Comparison of ENCODE assay signal across 13 mouse cellular contexts in genomic region chr2:163564646-163565045, GRCm38 (mm10). TPM values are rescaled to one million over a fixed set of nuclear protein-coding genes. Genes with fewer than 3 reads are reported as not detected.
DNase-seq lines count a peak whose midpoint lies in the region; ATAC-seq lines count a peak whose summit lies in the region.
"Had no signal": no experiment of that assay in that cellular context is flagged by ENCODE, and none has a peak within 500 bp of the region (broad histone marks: within the 10 kb centered on the region; RNA-seq: fewer than 3 reads in every experiment).

No protein-coding gene starts in this region.

- peak; percentile 50 for DNase-seq in heart, postnatal 4 days
- no peak for DNase-seq in heart, embryonic 10.5 days (ENCODE audit: low spot score)
- DNase-seq in ovary, postnatal 10 days (ENCODE audit: low spot score): peak; percentile 13
- DNase-seq in ovary, adult 18-20 months (ENCODE audit: low spot score): no peak
- peak; percentile 57 for DNase-seq in embryo, embryonic 10.5 days (ENCODE audit: low spot score)
- DNase-seq in neural tube, embryonic 11.5 days (ENCODE audit: low spot score): peak; percentile 50
- DNase-seq in cerebellum, postnatal 36 days: no peak
- DNase-seq: kidney, adult 18-20 months had no signal

- H3K4me3 ChIP-seq in heart, embryonic 10.5 days: no peak overlapping the region
- no peak overlapping the region for H3K4me3 ChIP-seq in neural tube, embryonic 11.5 days (ENCODE audit: low read depth, low read length)
- no peak overlapping the region for H3K4me3 ChIP-seq in heart, embryonic 12.5 days
- H3K4me3 ChIP-seq: left cerebral cortex, adult 2 months had no signal

- ATAC-seq in neural tube, embryonic 11.5 days (ENCODE audit: insufficient read depth, low FRiP score, low TSS enrichment): no peak
- ATAC-seq in heart, embryonic 12.5 days (ENCODE audit: insufficient number of reproducible peaks, low FRiP score): no peak

- no peak overlapping the region for H3K4me2 ChIP-seq in neural tube, embryonic 11.5 days (ENCODE audit: low read depth)
- no peak overlapping the region for H3K4me2 ChIP-seq in heart, embryonic 12.5 days

- H3K27me3 ChIP-seq in heart, embryonic 10.5 days (ENCODE audit: insufficient read depth, poor library complexity, severe bottlenecking): peaks cover 71% of the 10 kb centered on the region
- H3K27me3 ChIP-seq in neural tube, embryonic 11.5 days (ENCODE audit: control insufficient read depth, insufficient read depth, low read length): no peaks in the 10 kb centered on the region
- H3K27me3 ChIP-seq in heart, embryonic 12.5 days (replicated peaks): peaks cover 53% of the 10 kb centered on the region

- WGBS in heart, embryonic 10.5 days: 22% methylated on average over 8 of the region's 8 CpGs
- WGBS in neural tube, embryonic 11.5 days: 33% methylated on average over 8 of the region's 8 CpGs
- 23% methylated on average over 8 of the region's 8 CpGs for WGBS in heart, embryonic 12.5 days

- no peaks in the 10 kb centered on the region for H3K36me3 ChIP-seq in heart, embryonic 10.5 days
- no peaks in the 10 kb centered on the region for H3K36me3 ChIP-seq in neural tube, embryonic 11.5 days (ENCODE audit: control insufficient read depth, insufficient read depth, low read length)
- H3K36me3 ChIP-seq in heart, embryonic 12.5 days: no peaks in the 10 kb centered on the region

- no peak overlapping the region for H3K27ac ChIP-seq in heart, embryonic 10.5 days
- no peak overlapping the region for H3K27ac ChIP-seq in neural tube, embryonic 11.5 days (ENCODE audit: low read depth, low read length)
- H3K27ac ChIP-seq in heart, embryonic 12.5 days (ENCODE audit: poor library complexity, severe bottlenecking): no peak overlapping the region
- H3K27ac ChIP-seq: left cerebral cortex, adult 2 months had no signal

- H3K4me1 ChIP-seq in heart, embryonic 10.5 days: no peaks in the 10 kb centered on the region
- H3K4me1 ChIP-seq in neural tube, embryonic 11.5 days (ENCODE audit: control insufficient read depth, insufficient read depth, low read length): no peaks in the 10 kb centered on the region
- 0 out of 2 replicates have a peak, but pooled peaks cover under 1% of the 10 kb centered on the region for H3K4me1 ChIP-seq in heart, embryonic 12.5 days (replicated peaks)

- H3K9ac ChIP-seq in neural tube, embryonic 11.5 days (ENCODE audit: low read length): no peak overlapping the region
- no peak overlapping the region for H3K9ac ChIP-seq in heart, embryonic 12.5 days

- no peaks in the 10 kb centered on the region for H3K9me3 ChIP-seq in heart, embryonic 10.5 days
- no peaks in the 10 kb centered on the region for H3K9me3 ChIP-seq in neural tube, embryonic 11.5 days (ENCODE audit: control insufficient read depth, low read length)
- no peaks in the 10 kb centered on the region for H3K9me3 ChIP-seq in heart, embryonic 12.5 days (replicated peaks)

RNA-seq across cellular contexts. Expression of gene Ttpal, which starts 37.5 kb away (rescaled TPM):
- total RNA-seq in heart, postnatal 4 days (2021): 10 to 100 TPM; 13.1 to 14.0 TPM
- 27.5 and 31.8 TPM in 2 replicates for polyA plus RNA-seq in heart, embryonic 10.5 days (2016; fragmentation: Nextera tagmentation; extraction: Ambion mirVana)
- polyA plus RNA-seq in neural tube, embryonic 11.5 days (2014; fragmentation: Nextera tagmentation; extraction: Ambion mirVana): 46.4 and 47.3 TPM in 2 replicates
- 26.9 and 27.8 TPM in 2 replicates for polyA plus RNA-seq in heart, embryonic 12.5 days (2016; fragmentation: Nextera tagmentation; extraction: Ambion mirVana)

RNA-seq across cellular contexts. Expression of gene Hnf4a, which starts 58.0 kb away (rescaled TPM):
- not detected for total RNA-seq in heart, postnatal 4 days (2021)
- 0.02 and 4.4 TPM in 2 replicates for polyA plus RNA-seq in heart, embryonic 10.5 days (2016; fragmentation: Nextera tagmentation; extraction: Ambion mirVana)
- not detected in 2 replicates for polyA plus RNA-seq in neural tube, embryonic 11.5 days (2014; fragmentation: Nextera tagmentation; extraction: Ambion mirVana)
- polyA plus RNA-seq in heart, embryonic 12.5 days (2016; fragmentation: Nextera tagmentation; extraction: Ambion mirVana): 0.17 and 0.18 TPM in 2 replicates
- total RNA-seq: left cerebral cortex, adult 2 months; megakaryocyte, adult 5-6 weeks; neutrophil, adult 5-6 weeks had no signal
- polyA plus RNA-seq: frontal cortex, adult 2 months had no signal

Comparison
In these comparisons a context has a peak if more than half of its experiments do, and no peak if none do; other contexts are left out.
1. DNase-seq: peak in heart, postnatal 4 days (single experiment), ovary, postnatal 10 days (single experiment), embryo, embryonic 10.5 days (single experiment) and neural tube, embryonic 11.5 days (single experiment); none in heart, embryonic 10.5 days (single experiment), ovary, adult 18-20 months (single experiment) and cerebellum, postnatal 36 days (0 of 2).